Mouse (Mus musculus) limb, embryonic 10.5 days (tissue): ENCODE data around the gene Fra10ac1. TPM values are rescaled to one million over a fixed set of nuclear protein-coding genes. Genes with fewer than 3 reads are reported as not detected.

Source experiments
- DNase-seq: peaks from one replicate; pipeline ENCODE4 v3.0.0-alpha.2; 2017; ENCODE audit warnings: low spot score
- H3K27ac ChIP-seq: fragments of 300-500 bp; sonication (generic); 2 replicates; pipeline ENCODE4 v1.5.1; 2016; ENCODE audit warnings: mild to moderate bottlenecking
- H3K27me3 ChIP-seq: fragments of 300-500 bp; sonication (generic); 2 replicates; pipeline ENCODE4 v1.6.1; 2016; ENCODE audit warnings: low read depth, mild to moderate bottlenecking; ENCODE audit not compliant: poor library complexity, severe bottlenecking
- H3K36me3 ChIP-seq: fragments of 300-500 bp; sonication (generic); 2 replicates; pipeline ENCODE4 v1.6.1; 2016; ENCODE audit warnings: mild to moderate bottlenecking, moderate library complexity
- H3K4me1 ChIP-seq: fragments of 300-500 bp; sonication (generic); 2 replicates; pipeline ENCODE4 v1.6.1; 2016
- H3K4me3 ChIP-seq: fragments of 300-500 bp; sonication (generic); 2 replicates; pipeline ENCODE4 v1.5.1; 2016; ENCODE audit warnings: mild to moderate bottlenecking, moderate library complexity
- H3K9me3 ChIP-seq: fragments of 300-500 bp; sonication (generic); replicated peaks from 2 replicates; pipeline ENCODE4 v1.6.1; 2016; ENCODE audit warnings: mild to moderate bottlenecking
- WGBS: fragments of 180-500 bp; shearing (Covaris S2); methylation state at CpG from one replicate; pipeline ENCODE4 v1.1.7; 2016; 5-methylcytosine and 5-hydroxymethylcytosine counted together
- polyA plus RNA-seq: library from polyadenylated mRNA; unstranded; fragments of >200 nt; fragmentation: Nextera tagmentation; extraction: Ambion mirVana; gene quantifications from 2 replicates; pipeline ENCODE4 v1.2.1, GENCODE M21; 2016

Gene Fra10ac1
- 40.3 and 47.6 TPM in 2 replicates for polyA plus RNA-seq

GRCm38 (mm10) chr19:38223905-38224684 lies at the start of gene Fra10ac1:
Gene Fra10ac1 (minus strand): TSS chr19:38224156.
- H3K4me1 ChIP-seq, result peaks cover 8% of the 10 kb centered on the region; the same call in 1 of the 2 replicates
- no peaks in the 10 kb centered on the region for H3K9me3 ChIP-seq
- H3K27ac ChIP-seq, result peak within 1 kb of the TSS; percentile 88
- H3K4me3 ChIP-seq, result peak within 1 kb of the TSS; percentile 77
- under 1% methylated on average over 49 of the region's 49 CpGs for WGBS
- no peaks in the 10 kb centered on the region for H3K27me3 ChIP-seq
- peaks cover 7% of the 10 kb centered on the region for H3K36me3 ChIP-seq
- DNase-seq, result peak; percentile 93

- Histone ChIP-seq H3K36me3 (no peaks in the 10 kb centered on the region), H3K27me3 (no peaks in the 10 kb centered on the region), H3K4me1 (peaks cover 5% of the 10 kb centered on the region; the same call in 1 of the 2 replicates), H3K27ac (no peak overlapping the region), H3K4me3 (no peak overlapping the region), H3K9me3 (no peaks in the 10 kb centered on the region)
- no peak for DNase-seq
- WGBS, result 28% methylated on average over 6 of the region's 6 CpGs
Observed at GRCm38 (mm10) chr19:38271071-38271470, 47.1 kb upstream of the Fra10ac1 start.

- no peak for DNase-seq
- no peaks in the 10 kb centered on the region for H3K9me3 ChIP-seq
- H3K27me3 ChIP-seq, result peaks cover 14% of the 10 kb centered on the region; the same call in 1 of the 2 replicates
- H3K27ac ChIP-seq, result no peak overlapping the region
- WGBS, result 89% methylated on average over 5 of the region's 5 CpGs
- H3K4me1 ChIP-seq, result peaks cover 21% of the 10 kb centered on the region
- H3K36me3 ChIP-seq, result no peaks in the 10 kb centered on the region
- H3K4me3 ChIP-seq, result no peak overlapping the region
Observed at GRCm38 (mm10) chr19:38267469-38267868, 43.5 kb upstream of the Fra10ac1 start.

- no peak overlapping the region for H3K4me3 ChIP-seq
- no peaks in the 10 kb centered on the region for H3K36me3 ChIP-seq
- peaks cover 14% of the 10 kb centered on the region; the same call in 1 of the 2 replicates for H3K27me3 ChIP-seq
- DNase-seq, result no peak
- 88% methylated on average over 5 of the region's 5 CpGs for WGBS
- peaks cover 15% of the 10 kb centered on the region for H3K4me1 ChIP-seq
- H3K9me3 ChIP-seq, result no peaks in the 10 kb centered on the region
- no peak overlapping the region for H3K27ac ChIP-seq
Observed at GRCm38 (mm10) chr19:38265767-38266166, 41.8 kb upstream of the Fra10ac1 start.

- DNase-seq, result no peak
- Histone ChIP-seq H3K9me3 (no peaks in the 10 kb centered on the region), H3K27ac (no peak within 1 kb of the TSS), H3K36me3 (no peaks in the 10 kb centered on the region), H3K27me3 (peaks cover 14% of the 10 kb centered on the region; the same call in 1 of the 2 replicates), H3K4me1 (peaks cover 18% of the 10 kb centered on the region), H3K4me3 (peak within 1 kb of the TSS; percentile 32)
- WGBS, result 39% methylated on average over 21 of the region's 21 CpGs
Observed at GRCm38 (mm10) chr19:38264505-38265500, 40.8 kb upstream of the Fra10ac1 start, which contains the start of gene Lgi1. Gene Lgi1 (plus strand): TSS chr19:38264536.

- H3K4me1 ChIP-seq, result peaks cover 18% of the 10 kb centered on the region
- WGBS, result 29% methylated on average over 14 of the region's 14 CpGs
- no peak for DNase-seq
- no peaks in the 10 kb centered on the region for H3K36me3 ChIP-seq
- peaks cover 14% of the 10 kb centered on the region; the same call in 1 of the 2 replicates for H3K27me3 ChIP-seq
- no peak overlapping the region for H3K27ac ChIP-seq
- H3K4me3 ChIP-seq, result peak overlapping the region; percentile 32
- H3K9me3 ChIP-seq, result no peaks in the 10 kb centered on the region
Observed at GRCm38 (mm10) chr19:38263829-38264504, 40.0 kb upstream of the Fra10ac1 start.

- no peak for DNase-seq
- H3K36me3 ChIP-seq, result no peaks in the 10 kb centered on the region
- peaks cover 14% of the 10 kb centered on the region; the same call in 1 of the 2 replicates for H3K27me3 ChIP-seq
- WGBS, result 87% methylated on average over 5 of the region's 5 CpGs
- peaks cover 18% of the 10 kb centered on the region for H3K4me1 ChIP-seq
- H3K9me3 ChIP-seq, result no peaks in the 10 kb centered on the region
- no peak overlapping the region for H3K4me3 ChIP-seq
- no peak overlapping the region for H3K27ac ChIP-seq
Observed at GRCm38 (mm10) chr19:38261351-38261750, 37.4 kb upstream of the Fra10ac1 start.

GRCm38 (mm10) chr19:38260346-38260745 lies 36.4 kb upstream of the Fra10ac1 start:
- DNase-seq, result no peak
- no peak overlapping the region for H3K27ac ChIP-seq
- H3K27me3 ChIP-seq, result peaks cover 14% of the 10 kb centered on the region; the same call in 1 of the 2 replicates
- no peak overlapping the region for H3K4me3 ChIP-seq
- no peaks in the 10 kb centered on the region for H3K36me3 ChIP-seq
- 28% methylated on average over 4 of the region's 4 CpGs for WGBS
- H3K9me3 ChIP-seq, result no peaks in the 10 kb centered on the region
- H3K4me1 ChIP-seq, result peaks cover 18% of the 10 kb centered on the region

GRCm38 (mm10) chr19:38259436-38259835 lies 35.5 kb upstream of the Fra10ac1 start:
- Histone ChIP-seq H3K9me3 (no peaks in the 10 kb centered on the region), H3K4me1 (peaks cover 11% of the 10 kb centered on the region)
- 81% methylated on average over 3 of the region's 3 CpGs for WGBS

GRCm38 (mm10) chr19:38258651-38259065 lies 34.7 kb upstream of the Fra10ac1 start:
- Histone ChIP-seq H3K9me3 (no peaks in the 10 kb centered on the region), H3K36me3 (no peaks in the 10 kb centered on the region), H3K4me1 (peaks cover 3% of the 10 kb centered on the region; the same call in 1 of the 2 replicates), H3K27ac (no peak overlapping the region), H3K27me3 (0 out of 2 replicates have a peak, but pooled peaks cover 3% of the 10 kb centered on the region), H3K4me3 (no peak overlapping the region)
- no peak for DNase-seq
- 85% methylated on average over 3 of the region's 3 CpGs for WGBS

More at GRCm38 (mm10) chr19:38259436-38259835, 35.5 kb upstream of the Fra10ac1 start:
- DNase-seq, result no peak
- no peak overlapping the region for H3K4me3 ChIP-seq
- H3K36me3 ChIP-seq, result no peaks in the 10 kb centered on the region
- 0 out of 2 replicates have a peak, but pooled peaks cover 7% of the 10 kb centered on the region for H3K27me3 ChIP-seq
- H3K27ac ChIP-seq, result no peak overlapping the region

- Histone ChIP-seq H3K4me1 (peaks cover 6% of the 10 kb centered on the region; the same call in 1 of the 2 replicates), H3K9me3 (no peaks in the 10 kb centered on the region), H3K27me3 (no peaks in the 10 kb centered on the region), H3K36me3 (no peaks in the 10 kb centered on the region), H3K4me3 (no peak overlapping the region), H3K27ac (no peak overlapping the region)
- no peak for DNase-seq
- WGBS, result 62% methylated on average over 6 of the region's 6 CpGs
Observed at GRCm38 (mm10) chr19:38253796-38254195, 29.8 kb upstream of the Fra10ac1 start.

- Histone ChIP-seq H3K27ac (no peak overlapping the region), H3K27me3 (no peaks in the 10 kb centered on the region), H3K4me1 (peaks cover 28% of the 10 kb centered on the region), H3K4me3 (no peak overlapping the region), H3K9me3 (no peaks in the 10 kb centered on the region), H3K36me3 (no peaks in the 10 kb centered on the region)
- 90% methylated on average over 8 of the region's 8 CpGs for WGBS
- no peak for DNase-seq
Observed at GRCm38 (mm10) chr19:38249627-38250026, 25.7 kb upstream of the Fra10ac1 start.
